Mouse (Mus musculus) limb, embryonic 12.5 days (tissue): ENCODE measurements around the gene Haghl. TPM values are rescaled to one million over a fixed set of nuclear protein-coding genes. Genes with fewer than 3 reads are reported as not detected.

Experiments
- ATAC-seq: fragments of 200-750 bp; cut with Nextera tagmentation; 2 replicates; pipeline ENCODE4 v1.8.0; 2017; ENCODE audit warnings: low read depth, moderate TSS enrichment; ENCODE audit not compliant: insufficient number of reproducible peaks, insufficient read depth, low FRiP score, low TSS enrichment
- H3K27ac ChIP-seq: fragments of 300-500 bp; sonication (generic); 2 replicates; pipeline ENCODE4 v1.5.1; 2016; ENCODE audit warnings: mild to moderate bottlenecking, moderate library complexity
- H3K27me3 ChIP-seq: fragments of 300-500 bp; sonication (generic); 2 replicates; pipeline ENCODE4 v1.6.1; 2016; ENCODE audit warnings: mild to moderate bottlenecking, moderate library complexity
- H3K36me3 ChIP-seq: fragments of 300-500 bp; sonication (generic); 2 replicates; pipeline ENCODE4 v1.6.1; 2016; ENCODE audit warnings: mild to moderate bottlenecking, moderate library complexity
- H3K4me1 ChIP-seq: fragments of 300-500 bp; sonication (generic); replicated peaks from 2 replicates; pipeline ENCODE4 v1.6.1; 2016
- H3K4me2 ChIP-seq: fragments of 300-500 bp; sonication (generic); 2 replicates; pipeline ENCODE4 v1.6.1; 2016; ENCODE audit warnings: mild to moderate bottlenecking, moderate library complexity
- H3K4me3 ChIP-seq: fragments of 300-500 bp; sonication (generic); replicated peaks from 2 replicates; pipeline ENCODE4 v1.5.1; 2016; ENCODE audit warnings: mild to moderate bottlenecking
- H3K9ac ChIP-seq: fragments of 300-500 bp; sonication (generic); replicated peaks from 2 replicates; pipeline ENCODE4 v1.6.1; 2016; ENCODE audit warnings: mild to moderate bottlenecking, moderate library complexity
- H3K9me3 ChIP-seq: fragments of 300-500 bp; sonication (generic); 2 replicates; pipeline ENCODE4 v1.6.1; 2016; ENCODE audit warnings: mild to moderate bottlenecking, moderate library complexity
- WGBS: fragments of 180-500 bp; shearing (Covaris S2); methylation state at CpG from one replicate; pipeline ENCODE4 v1.1.7; 2016; 5-methylcytosine and 5-hydroxymethylcytosine counted together
- polyA plus RNA-seq: library from polyadenylated mRNA; unstranded; fragments of >200 nt; fragmentation: Nextera tagmentation; extraction: Ambion mirVana; gene quantifications from 2 replicates; pipeline ENCODE4 v1.2.1, GENCODE M21; 2016

Haghl gene
- polyA plus RNA-seq, 1 experiment from 2014 or later = 89.8 TPM

- Histone ChIP-seq H3K9ac (peak within 1 kb of the TSS; percentile 75), H3K36me3 (peaks cover 53% of the 10 kb centered on the region), H3K4me3 (peak within 1 kb of the TSS; percentile 62), H3K27me3 (no peaks in the 10 kb centered on the region), H3K4me2 (peak within 1 kb of the TSS; percentile 87), H3K9me3 (no peaks in the 10 kb centered on the region), H3K27ac (peak within 1 kb of the TSS; percentile 91), H3K4me1 (peaks cover 55% of the 10 kb centered on the region)
- 2% methylated on average over 32 of the region's 32 CpGs for WGBS
- ATAC-seq = peak; percentile 6; the same call in 1 of the 2 replicates
These were observed 43.5 kb upstream of the Haghl start, which contains the start of gene Jmjd8 for GRCm38 (mm10) chr17:25828712-25829557. TSS of gene Jmjd8 (plus strand) at chr17:25828867.

GRCm38 (mm10) chr17:25828223-25828594 lies 42.7 kb upstream of the Haghl start:
- Histone ChIP-seq H3K4me1 (peaks cover 53% of the 10 kb centered on the region), H3K27me3 (no peaks in the 10 kb centered on the region), H3K4me3 (peak overlapping the region; percentile 62), H3K9me3 (no peaks in the 10 kb centered on the region), H3K9ac (peak overlapping the region; percentile 75; the same call in 1 of the 2 replicates), H3K4me2 (peak overlapping the region; percentile 87), H3K36me3 (peaks cover 53% of the 10 kb centered on the region), H3K27ac (peak overlapping the region; percentile 91)
- ATAC-seq = no peak
- WGBS = 82% methylated on average over 8 of the region's 8 CpGs

- Histone ChIP-seq H3K27me3 (0 out of 2 replicates have a peak, but pooled peaks cover under 1% of the 10 kb centered on the region), H3K4me2 (peak overlapping the region; percentile 87), H3K27ac (no peak overlapping the region), H3K4me3 (peak overlapping the region; percentile 62), H3K36me3 (peaks cover 53% of the 10 kb centered on the region), H3K9me3 (no peaks in the 10 kb centered on the region), H3K4me1 (peaks cover 53% of the 10 kb centered on the region), H3K9ac (no peak overlapping the region; the same call in 1 of the 2 replicates)
- ATAC-seq = no peak
- WGBS = 92% methylated on average over 22 of the region's 22 CpGs
These were observed 42.2 kb upstream of the Haghl start for GRCm38 (mm10) chr17:25827546-25828222.

- H3K9me3 ChIP-seq = no peaks in the 10 kb centered on the region
- no peak overlapping the region for H3K9ac ChIP-seq
- no peak for ATAC-seq
- no peak overlapping the region; the same call in 1 of the 2 replicates for H3K4me2 ChIP-seq
- no peak overlapping the region for H3K4me3 ChIP-seq
- H3K36me3 ChIP-seq = peaks cover 53% of the 10 kb centered on the region
- WGBS = 95% methylated on average over 13 of the region's 13 CpGs
- peaks cover 52% of the 10 kb centered on the region for H3K4me1 ChIP-seq
- H3K27ac ChIP-seq = no peak overlapping the region
- H3K27me3 ChIP-seq = peaks cover 5% of the 10 kb centered on the region; the same call in 1 of the 2 replicates
These were observed 41.5 kb upstream of the Haghl start for GRCm38 (mm10) chr17:25827011-25827410.

GRCm38 (mm10) chr17:25825984-25826570 lies 40.6 kb upstream of the Haghl start:
- Histone ChIP-seq H3K36me3 (peaks cover 44% of the 10 kb centered on the region), H3K9me3 (no peaks in the 10 kb centered on the region), H3K4me3 (no peak overlapping the region), H3K4me1 (peaks cover 42% of the 10 kb centered on the region), H3K27me3 (peaks cover 13% of the 10 kb centered on the region), H3K4me2 (no peak overlapping the region), H3K9ac (no peak overlapping the region), H3K27ac (no peak overlapping the region)
- no peak for ATAC-seq
- WGBS = 93% methylated on average over 27 of the region's 27 CpGs

- Histone ChIP-seq H3K9me3 (no peaks in the 10 kb centered on the region), H3K36me3 (peaks cover 36% of the 10 kb centered on the region), H3K4me3 (no peak overlapping the region), H3K27me3 (peaks cover 20% of the 10 kb centered on the region), H3K4me1 (peaks cover 36% of the 10 kb centered on the region), H3K4me2 (no peak overlapping the region), H3K9ac (no peak overlapping the region), H3K27ac (no peak overlapping the region)
- ATAC-seq = no peak
- 93% methylated on average over 6 of the region's 6 CpGs for WGBS
These were observed 39.8 kb upstream of the Haghl start for GRCm38 (mm10) chr17:25825311-25825710.

- Histone ChIP-seq H3K4me2 (peak overlapping the region; percentile 83), H3K4me3 (peak overlapping the region; percentile 53), H3K27me3 (peaks cover 27% of the 10 kb centered on the region), H3K9me3 (no peaks in the 10 kb centered on the region), H3K9ac (peak overlapping the region; percentile 55), H3K27ac (no peak overlapping the region), H3K4me1 (peaks cover 29% of the 10 kb centered on the region), H3K36me3 (peaks cover 29% of the 10 kb centered on the region)
- WGBS = 74% methylated on average over 17 of the region's 17 CpGs
- no peak for ATAC-seq
These were observed 39.1 kb upstream of the Haghl start for GRCm38 (mm10) chr17:25824362-25825142.

GRCm38 (mm10) chr17:25823452-25823851 lies 38.0 kb upstream of the Haghl start, which contains the start of gene Wdr24:
TSS of gene Wdr24 (plus strand) at chr17:25823627.
- WGBS = under 1% methylated on average over 18 of the region's 18 CpGs
- Histone ChIP-seq H3K36me3 (peaks cover 28% of the 10 kb centered on the region), H3K9ac (peak within 1 kb of the TSS; percentile 55), H3K27me3 (peaks cover 38% of the 10 kb centered on the region), H3K4me1 (peaks cover 25% of the 10 kb centered on the region), H3K4me3 (peak within 1 kb of the TSS; percentile 53), H3K9me3 (no peaks in the 10 kb centered on the region), H3K4me2 (peak within 1 kb of the TSS; percentile 83), H3K27ac (0 out of 2 replicates have a peak within 1 kb of the TSS, but pooled peaks have one; percentile 20)
- 0 out of 2 replicates have a peak, but pooled peaks have one; percentile 23 for ATAC-seq

- H3K27me3 ChIP-seq = peaks cover 72% of the 10 kb centered on the region
- H3K9ac ChIP-seq = no peak overlapping the region; the same call in 1 of the 2 replicates
- WGBS = 6% methylated on average over 46 of the region's 46 CpGs
These were observed 33.6 kb upstream of the Haghl start for GRCm38 (mm10) chr17:25818851-25819780.

More at GRCm38 (mm10) chr17:25818851-25819780, 33.6 kb upstream of the Haghl start:
- no peak overlapping the region for H3K27ac ChIP-seq
- ATAC-seq = no peak
- peak overlapping the region; percentile 14; the same call in 1 of the 2 replicates for H3K4me3 ChIP-seq
- H3K4me2 ChIP-seq = peak overlapping the region; percentile 28
- no peaks in the 10 kb centered on the region for H3K9me3 ChIP-seq
- peaks cover 4% of the 10 kb centered on the region for H3K4me1 ChIP-seq
- H3K36me3 ChIP-seq = no peaks in the 10 kb centered on the region
